Mouse (Mus musculus) neutrophil, adult 83 days (primary cell): ENCODE data around the gene Ampd2. TPM values are rescaled to one million over a fixed set of nuclear protein-coding genes. Genes with fewer than 3 reads are reported as not detected.

ENCODE experiments used
- total RNA-seq, 2 experiments: library from RNA; stranded (reverse); gene quantifications; one replicate each; pipeline ENCODE4 v1.2.4; 2023

The Ampd2 gene
- total RNA-seq: 10 to 100 TPM; 52.3 to 63.7 TPM

GRCm38 (mm10) chr3:108086470-108086979, at the start of gene Ampd2:
TSS of gene Ampd2 (minus strand) at chr3:108086651.

GRCm38 (mm10) chr3:108092536-108093115, 6.2 kb upstream of the Ampd2 start, which contains the start of gene Gnat2:
TSS of gene Gnat2 (plus strand) at chr3:108092789.

GRCm38 (mm10) chr3:108044394-108045140, 41.9 kb downstream of the Ampd2 start, which contains the start of gene Gstm4:
TSS of gene Gstm4 (minus strand) at chr3:108044894.

Other genes starting within 250 kb of the Ampd2 start
- gene Eps8l3, start 209.4 kb downstream of the Ampd2 start, total RNA-seq: not detected
- 10 to 100 TPM in 1 of 2 experiments, 1 to 10 TPM in 1; 7.3 to 11.6 TPM for gene Gstm5, start 190.8 kb downstream of the Ampd2 start, total RNA-seq
- gene Gstm7, start 154.8 kb downstream of the Ampd2 start, total RNA-seq: 1 to 10 TPM; 1.3 to 1.7 TPM
- gene Gstm6, start 142.9 kb downstream of the Ampd2 start, total RNA-seq: not detected
- gene Gstm3, start 117.4 kb downstream of the Ampd2 start, total RNA-seq: not detected
- under 1 TPM in 1 of 2 experiments, not detected in 1; 0.57 TPM for gene Gstm2, start 100.2 kb downstream of the Ampd2 start, total RNA-seq
- gene Gstm1, start 68.7 kb downstream of the Ampd2 start, total RNA-seq: 100 to 1,000 TPM; 120 to 123 TPM
- 1 to 10 TPM; 4.4 to 5.2 TPM for gene Gstm4, start 41.8 kb downstream of the Ampd2 start, total RNA-seq
- gene Gnat2, start 6.1 kb upstream of the Ampd2 start, total RNA-seq: under 1 TPM in 1 of 2 experiments, not detected in 1; 0.50 TPM
- 100 to 1,000 TPM; 103 to 111 TPM for gene Gnai3, start 59.5 kb upstream of the Ampd2 start, total RNA-seq
- gene Gpr61, start 68.2 kb upstream of the Ampd2 start, total RNA-seq: not detected
- 1 to 10 TPM in 1 of 2 experiments, under 1 TPM in 1; 0.88 to 1.2 TPM for gene Amigo1, start 99.7 kb upstream of the Ampd2 start, total RNA-seq
- gene Cyb561d1, start 114.6 kb upstream of the Ampd2 start, total RNA-seq: 10 to 100 TPM; 22.3 to 26.6 TPM
- 1 to 10 TPM; 8.2 to 9.6 TPM for gene Atxn7l2, start 124.3 kb upstream of the Ampd2 start, total RNA-seq
- not detected for gene Sypl2, start 140.0 kb upstream of the Ampd2 start, total RNA-seq
- gene Psma5, start 170.3 kb upstream of the Ampd2 start, total RNA-seq: 10 to 100 TPM; 35.3 to 40.1 TPM
- gene Sort1, start 197.4 kb upstream of the Ampd2 start, total RNA-seq: 100 to 1,000 TPM; 147 to 157 TPM